ENCODE assay signal across 12 mouse cellular contexts in genomic region chr9:67787671-67788070, GRCm38 (mm10). TPM values are rescaled to one million over a fixed set of nuclear protein-coding genes. Genes with fewer than 3 reads are reported as not detected.
"Had no signal": no experiment of that assay in that cellular context is flagged by ENCODE, and none has a peak within 500 bp of the region (broad histone marks: within the 10 kb centered on the region; RNA-seq: fewer than 3 reads in every experiment).

No protein-coding gene starts in this region.

- H3K4me1 ChIP-seq: limb, embryonic 13.5 days; midbrain, embryonic 15.5 days; neural tube, embryonic 12.5 days had no signal

- DNase-seq: left cerebral cortex, postnatal 4 days; lung, embryonic 14.5 days; lung, postnatal 10 days; lung, postnatal 4 days had no signal

- H3K4me2 ChIP-seq: limb, embryonic 13.5 days; lung, embryonic 14.5 days; midbrain, embryonic 11.5 days; midbrain, embryonic 15.5 days; neural tube, embryonic 12.5 days had no signal

- H3K27me3 ChIP-seq: limb, embryonic 13.5 days; midbrain, embryonic 15.5 days; neural tube, embryonic 12.5 days had no signal

- H3K4me3 ChIP-seq: limb, embryonic 13.5 days; midbrain, embryonic 15.5 days; neural tube, embryonic 12.5 days had no signal

- ATAC-seq: intestine, embryonic 16.5 days; midbrain, embryonic 15.5 days had no signal

- H3K9ac ChIP-seq: limb, embryonic 13.5 days; lung, embryonic 14.5 days; midbrain, embryonic 15.5 days; neural tube, embryonic 12.5 days had no signal

- H3K27ac ChIP-seq: limb, embryonic 13.5 days; midbrain, embryonic 15.5 days; neural tube, embryonic 12.5 days had no signal

- H3K36me3 ChIP-seq: limb, embryonic 13.5 days; midbrain, embryonic 15.5 days; neural tube, embryonic 12.5 days had no signal

RNA-seq across cellular contexts. Expression of gene C2cd4b, which starts 28.4 kb away (rescaled TPM):
- polyA plus RNA-seq: intestine, embryonic 16.5 days; liver, adult 2 months; liver, embryonic 16.5 days; midbrain, embryonic 11.5 days; stomach, embryonic 16.5 days had no signal

RNA-seq across cellular contexts. Expression of gene C2cd4a, which starts 44.5 kb away (rescaled TPM):
- polyA plus RNA-seq: midbrain, embryonic 11.5 days had no signal
